Mouse (Mus musculus): ENCODE measurements at regions not wholly inside any gene's neighbourhood (a gene's known extent, or its start where the extent isn't known, plus 50 kb on each side); places are given as distances from the start of the nearest gene placed in this dataset.

DNA sequence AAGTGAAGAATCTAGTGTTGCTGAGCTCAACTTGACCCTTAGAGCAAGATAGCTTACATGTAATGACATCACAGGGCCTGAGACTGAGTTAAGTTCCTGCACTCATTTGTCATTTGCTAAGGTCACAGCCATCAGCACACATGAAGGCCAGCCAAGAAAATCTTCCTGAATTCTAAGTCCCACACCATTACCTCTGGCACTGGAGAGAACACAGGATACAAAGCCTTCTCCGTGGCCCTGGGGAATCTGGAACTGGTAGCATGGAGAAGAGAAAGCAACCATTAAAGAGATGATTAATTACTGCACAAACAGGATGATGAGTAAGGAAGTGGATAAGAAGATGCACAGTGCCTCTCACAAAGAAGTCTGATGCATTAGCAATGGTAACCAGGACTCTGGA is 232.0 kb downstream of the Wdr72 start:
- no peak for TF ChIP-seq POLR2A (IDR thresholded peaks at IDR 0.05; ENCODE audit: borderline replicate concordance, low read depth, low read length)
- TF ChIP-seq CTCF (IDR thresholded peaks at IDR 0.05; ENCODE audit: low read depth, low read length): no peak
